Mouse (Mus musculus) heart, adult 2 months (tissue): ENCODE data around the gene Sult1a1. TPM values are rescaled to one million over a fixed set of nuclear protein-coding genes. Genes with fewer than 3 reads are reported as not detected.

Experiments
- DNase-seq, 2 experiments: peaks; one replicate each; pipeline ENCODE4 v3.0.0; 2021
- H3K27ac ChIP-seq: fragments of 200-600 bp; 2 replicates; pipeline ENCODE4 v1.8.1; 2022
- H3K27me3 ChIP-seq: fragments of 200-500 bp; 2 replicates; pipeline ENCODE4 v1.6.1; 2012; ENCODE audit warnings: mild to moderate bottlenecking, low read length, inconsistent platforms, mixed read lengths; ENCODE audit not compliant: control insufficient read depth, insufficient read depth
- H3K36me3 ChIP-seq: fragments of 200-500 bp; 2 replicates; pipeline ENCODE4 v1.6.1; 2012; ENCODE audit warnings: low read length, inconsistent platforms; ENCODE audit not compliant: control insufficient read depth, insufficient read depth
- H3K4me1 ChIP-seq: fragments of 200-500 bp; 2 replicates; pipeline ENCODE4 v1.6.1; 2011; ENCODE audit warnings: low read length; ENCODE audit not compliant: control insufficient read depth, insufficient read depth
- H3K4me3 ChIP-seq: fragments of 200-600 bp; 2 replicates; pipeline ENCODE4 v1.8.1; 2022
- H3K79me2 ChIP-seq: fragments of 200-500 bp; replicated peaks from 2 replicates; pipeline ENCODE4 v1.6.1; 2012; ENCODE audit warnings: mild to moderate bottlenecking, inconsistent platforms, low read length, moderate library complexity, mixed read lengths; ENCODE audit not compliant: control insufficient read depth, insufficient read depth
- H3K9ac ChIP-seq: fragments of 200-500 bp; 2 replicates; pipeline ENCODE4 v1.6.1; 2012; ENCODE audit warnings: low read depth, mild to moderate bottlenecking, control low read depth, inconsistent platforms, low read length, mixed read lengths
- CTCF ChIP-seq: fragments of 200-600 bp; IDR thresholded peaks from 2 replicates; pipeline ENCODE4 v1.8.1; 2022; ENCODE audit warnings: antibody characterized with exemption, mild to moderate bottlenecking, moderate library complexity
- EP300 ChIP-seq: fragments of 200-500 bp; IDR thresholded peaks from 2 replicates; pipeline ENCODE4 v1.6.1; 2011; ENCODE audit warnings: low read depth, low read length, control low read depth; ENCODE audit not compliant: insufficient read depth
- POLR2A ChIP-seq: fragments of 200-500 bp; IDR thresholded peaks from 2 replicates; pipeline ENCODE4 v1.6.1; 2011; ENCODE audit warnings: mild to moderate bottlenecking, low read depth, low read length, control low read depth; ENCODE audit not compliant: insufficient read depth
- WGBS: fragments of 180-500 bp; shearing (Covaris S2); methylation state at CpG from one replicate; pipeline ENCODE4 v1.1.7; 2018; 5-methylcytosine and 5-hydroxymethylcytosine counted together
- intact Hi-C: fragments of 180-260 bp; cut with DNase I; formaldehyde crosslinking; loops from one replicate; pipeline ENCODE4 v1.15.1; 2025
- polyA plus RNA-seq: library from polyadenylated mRNA; depleted of rRNA; stranded (reverse); fragments of >200 nt; gene quantifications from 2 replicates; pipeline ENCODE4 v1.2.3, GENCODE M21; 2012
- total RNA-seq, 2 experiments: library from RNA; stranded (reverse); gene quantifications; 2 replicates each; pipeline ENCODE4 v1.2.3; 2021

Gene Sult1a1
- total and polyA plus RNA-seq, 3 experiments = 34.1 to 53.6 (median 34.3) TPM

DNA sequence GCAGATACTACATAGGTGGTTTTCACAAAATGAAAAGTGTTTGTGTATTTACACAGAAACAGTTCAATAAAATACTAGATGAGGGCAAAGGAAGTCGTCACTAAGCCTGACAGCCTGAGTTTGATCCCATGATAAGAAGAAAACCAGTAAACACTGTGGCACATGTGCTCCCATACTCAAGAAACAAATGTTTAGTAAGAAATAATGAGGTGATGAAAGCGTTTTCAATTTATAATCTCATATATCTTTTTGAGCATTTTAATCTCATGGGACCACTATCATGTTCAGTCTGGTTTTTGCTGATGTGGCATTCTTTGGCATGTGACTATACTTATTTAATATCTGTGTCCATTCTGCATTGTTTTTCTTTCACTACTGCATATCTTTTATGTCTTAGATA lies 22.2 kb downstream of the Sult1a1 start:
- DNase-seq = no peak
- Histone ChIP-seq H3K79me2 (no peaks in the 10 kb centered on the region), H3K4me1 (peaks cover 2% of the 10 kb centered on the region), H3K9ac (no peak overlapping the region), H3K27ac (no peak overlapping the region), H3K27me3 (no peaks in the 10 kb centered on the region), H3K4me3 (no peak overlapping the region), H3K36me3 (no peaks in the 10 kb centered on the region; the same call in 1 of the 2 replicates)
- intact Hi-C loops = loop anchor here (2.0 kb wide), 1 partner anchor 15 kb away; no protein-coding TSS in a partner anchor
- 73% methylated on average over 2 of the region's 2 CpGs for WGBS
- no peak for TF ChIP-seq POLR2A
- no peak for TF ChIP-seq CTCF
- no peak for TF ChIP-seq EP300

DNA sequence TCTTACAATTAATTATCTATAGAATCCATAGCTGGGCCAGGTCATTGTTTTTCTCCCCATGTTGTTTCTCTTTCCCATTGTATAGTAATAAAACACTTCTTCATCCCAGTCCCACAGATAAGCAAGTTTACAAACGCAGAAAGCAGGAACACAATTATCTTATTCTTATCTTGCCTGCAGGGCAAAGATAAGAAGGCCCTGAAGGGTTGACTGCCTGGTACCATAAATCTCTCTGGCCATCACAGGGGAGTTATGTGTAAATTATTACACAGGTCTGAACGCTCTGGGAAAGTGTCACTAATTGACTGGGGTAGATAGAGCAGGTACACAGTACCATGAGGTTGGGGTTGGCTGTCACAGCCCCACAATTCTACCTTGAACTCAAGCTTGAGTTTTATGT lies 25.4 kb downstream of the Sult1a1 start:
- Histone ChIP-seq H3K27ac (no peak overlapping the region), H3K36me3 (no peaks in the 10 kb centered on the region; the same call in 1 of the 2 replicates), H3K4me3 (no peak overlapping the region), H3K27me3 (no peaks in the 10 kb centered on the region), H3K4me1 (peaks cover 10% of the 10 kb centered on the region), H3K9ac (no peak overlapping the region), H3K79me2 (no peaks in the 10 kb centered on the region)
- DNase-seq = no peak
- TF ChIP-seq POLR2A (no peak), EP300 (no peak), CTCF (no peak)
- 53% methylated on average over 2 of the region's 2 CpGs for WGBS
- intact Hi-C loops = no loop called here

DNA sequence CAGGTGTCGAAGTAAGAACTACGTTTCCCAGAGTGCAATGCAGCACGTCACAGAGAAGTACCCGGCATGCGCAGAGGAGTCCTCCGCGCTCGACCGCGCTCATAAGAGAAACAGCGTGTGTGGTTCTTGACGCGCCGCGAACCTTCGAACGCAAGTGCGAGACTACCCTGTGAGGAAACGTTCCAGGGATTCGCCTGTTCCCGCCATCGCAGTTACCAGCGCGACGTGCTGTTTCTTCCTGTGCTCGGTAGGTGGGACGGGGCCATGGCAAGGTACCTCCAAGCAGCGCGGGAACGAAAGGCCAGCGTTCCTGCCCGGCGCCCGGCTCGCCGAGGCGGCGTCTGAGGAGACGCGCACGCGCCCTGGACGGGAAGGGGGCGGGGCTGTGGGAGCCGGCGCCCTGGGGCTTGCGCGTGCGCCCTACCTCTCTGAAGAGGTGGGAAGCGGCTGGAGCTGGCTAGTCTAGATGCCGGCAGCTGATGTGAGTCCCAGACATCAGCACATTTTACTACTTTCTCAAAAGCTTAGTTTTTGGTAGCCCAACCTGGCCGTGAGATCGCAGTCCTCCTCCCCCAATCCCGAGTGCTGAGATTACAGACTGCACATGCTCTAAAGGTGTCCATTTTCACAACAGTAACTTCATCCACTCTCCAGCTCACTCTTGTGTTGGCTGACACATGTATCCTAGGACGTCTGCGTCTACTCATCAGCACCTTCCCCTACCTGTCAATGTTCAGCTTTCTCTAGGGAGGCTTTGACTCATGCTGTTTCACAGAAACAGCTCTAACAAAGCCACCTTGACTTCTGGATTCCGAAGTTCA lies 26.8 kb downstream of the Sult1a1 start, which contains the start of gene Sgf29:
Gene Sgf29 (plus strand): TSS at position 79 of the 821 bp plus-strand sequence.
- Histone ChIP-seq H3K36me3 (no peaks in the 10 kb centered on the region; the same call in 1 of the 2 replicates), H3K27me3 (no peaks in the 10 kb centered on the region), H3K9ac (peak within 1 kb of the TSS; percentile 72), H3K79me2 (no peaks in the 10 kb centered on the region), H3K4me3 (peak within 1 kb of the TSS; percentile 91), H3K4me1 (peaks cover 10% of the 10 kb centered on the region), H3K27ac (peak within 1 kb of the TSS; percentile 89)
- WGBS = under 1% methylated on average over 57 of the region's 57 CpGs
- DNase-seq = peak; percentile 97
- intact Hi-C loops = no loop called here
- peak; percentile 21; the same call in 1 of the 2 replicates for TF ChIP-seq CTCF
- peak; percentile 99 for TF ChIP-seq POLR2A
- TF ChIP-seq EP300 = peak; percentile 56

DNA sequence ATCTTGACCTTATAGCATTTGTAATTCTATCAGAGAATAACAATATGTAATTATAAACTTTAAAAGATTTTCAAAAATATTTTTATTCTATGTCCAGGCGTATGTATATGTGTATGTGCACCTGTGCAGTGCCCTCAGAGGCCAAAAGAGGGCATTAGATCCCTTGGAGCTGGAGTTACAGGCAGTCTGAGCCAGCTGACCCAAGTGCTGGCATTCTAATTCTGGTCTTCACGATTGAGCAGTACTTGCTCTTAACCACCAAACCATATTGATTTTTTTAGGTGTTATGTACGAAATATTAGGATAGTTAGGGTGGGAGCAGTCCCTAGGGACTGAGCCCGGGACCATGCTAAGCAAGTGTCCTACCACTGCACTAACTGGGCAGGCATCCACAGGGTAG lies 27.7 kb downstream of the Sult1a1 start:
- H3K36me3 ChIP-seq = no peaks in the 10 kb centered on the region; the same call in 1 of the 2 replicates
- intact Hi-C loops = no loop called here
- WGBS = 66% methylated on average over 4 of the region's 4 CpGs
- no peak for DNase-seq
- H3K79me2 ChIP-seq = no peaks in the 10 kb centered on the region
- no peaks in the 10 kb centered on the region for H3K27me3 ChIP-seq
- peak overlapping the region; percentile 89 for H3K27ac ChIP-seq
- peak overlapping the region; percentile 91; the same call in 1 of the 2 replicates for H3K4me3 ChIP-seq
- peaks cover 11% of the 10 kb centered on the region for H3K4me1 ChIP-seq
- TF ChIP-seq CTCF (peak; percentile 54), POLR2A (no peak)
- H3K9ac ChIP-seq = no peak overlapping the region

DNA sequence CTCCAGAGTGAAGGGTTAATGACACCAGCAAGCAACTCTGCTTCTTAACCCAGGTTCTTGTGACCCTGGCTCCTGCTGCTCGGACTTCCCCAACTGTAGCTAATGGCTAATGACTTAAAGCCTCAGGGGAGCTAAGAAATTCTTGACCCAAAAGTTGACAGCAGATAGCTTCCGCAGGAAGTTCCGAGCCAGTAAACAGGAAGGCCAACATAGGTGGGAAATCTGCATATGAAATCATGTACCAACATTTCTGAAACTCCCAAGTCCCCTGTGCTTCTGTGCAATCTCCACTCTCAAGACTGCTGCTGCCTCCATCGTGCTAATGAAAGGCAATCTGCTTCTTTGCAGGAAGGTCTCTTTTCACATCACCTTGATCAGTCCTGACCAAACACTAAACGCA lies 30.5 kb downstream of the Sult1a1 start:
- H3K27ac ChIP-seq = peak overlapping the region; percentile 93
- no peak overlapping the region for H3K4me3 ChIP-seq
- peaks cover 11% of the 10 kb centered on the region for H3K4me1 ChIP-seq
- TF ChIP-seq EP300 = peak; percentile 82
- TF ChIP-seq CTCF = no peak
- TF ChIP-seq POLR2A = peak; percentile 53; the same call in 1 of the 2 replicates
- intact Hi-C loops = no loop called here
- 26% methylated on average over 5 of the region's 5 CpGs for WGBS
- H3K79me2 ChIP-seq = no peaks in the 10 kb centered on the region
- H3K36me3 ChIP-seq = no peaks in the 10 kb centered on the region
- H3K9ac ChIP-seq = no peak overlapping the region
- H3K27me3 ChIP-seq = no peaks in the 10 kb centered on the region
- DNase-seq = peak; percentile 26 to 31

DNA sequence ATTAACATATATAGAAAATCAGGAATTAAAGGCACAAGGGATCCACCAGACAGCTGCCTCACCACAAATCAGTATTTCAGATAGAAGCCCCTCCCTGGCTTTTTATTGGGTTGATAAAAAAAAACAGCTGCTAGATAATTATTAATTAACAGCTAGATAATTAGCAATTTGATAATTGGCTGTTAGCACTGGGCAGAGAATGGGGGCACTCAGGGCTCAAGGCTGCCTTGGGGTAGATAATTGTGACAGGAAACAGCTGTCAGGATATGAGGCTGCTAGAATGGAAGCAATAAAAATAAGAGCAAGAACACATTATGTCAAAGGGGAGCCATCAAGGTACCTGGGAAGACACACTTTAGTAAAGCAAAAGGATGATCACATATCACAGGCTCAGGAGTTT lies 31.3 kb downstream of the Sult1a1 start:
- Histone ChIP-seq H3K4me3 (no peak overlapping the region), H3K9ac (no peak overlapping the region), H3K79me2 (no peaks in the 10 kb centered on the region), H3K27ac (peak overlapping the region; percentile 93), H3K27me3 (no peaks in the 10 kb centered on the region), H3K4me1 (peaks cover 11% of the 10 kb centered on the region), H3K36me3 (no peaks in the 10 kb centered on the region)
- TF ChIP-seq CTCF = no peak
- TF ChIP-seq POLR2A = no peak
- TF ChIP-seq EP300 = no peak
- DNase-seq = no peak
- intact Hi-C loops = no loop called here
